Mouse (Mus musculus) B cell, adult 2 months (primary cell): ENCODE measurements at regions not wholly inside any gene's neighbourhood (a gene's known extent, or its start where the extent isn't known, plus 50 kb on each side); places are given as distances from the start of the nearest gene placed in this dataset.
"Not testable (repeated sequence)": the region's sequence is repeated elsewhere in the genome, so short reads cannot be mapped to it uniquely, and the experiment has no call there.

Experiments used
- DNase-seq, 2 experiments: peaks; one replicate each; pipeline ENCODE4 v3.0.0; 2022

GRCm38 (mm10) chr11:16559001-16559699, 50.9 kb upstream of the Sec61g start:
- peak; percentile 4 to 11 for DNase-seq

- DNase-seq = peak; percentile 9 to 34
These were observed 53.4 kb upstream of the Sec61g start for GRCm38 (mm10) chr11:16561727-16562126.

GRCm38 (mm10) chr11:16589085-16589680, 80.9 kb upstream of the Sec61g start:
- no peak for DNase-seq

GRCm38 (mm10) chr11:16590541-16590940, 82.3 kb upstream of the Sec61g start:
- DNase-seq = no peak

- DNase-seq = no peak
These were observed 83.2 kb upstream of the Sec61g start for GRCm38 (mm10) chr11:16591471-16591921.

- DNase-seq = no peak
These were observed 83.7 kb upstream of the Sec61g start for GRCm38 (mm10) chr11:16592006-16592405.

- DNase-seq = no peak
These were observed 84.5 kb upstream of the Sec61g start for GRCm38 (mm10) chr11:16592766-16593165.

GRCm38 (mm10) chr11:16594832-16595231, 86.5 kb upstream of the Sec61g start:
- DNase-seq = no peak

- no peak for DNase-seq
These were observed 89.0 kb upstream of the Sec61g start for GRCm38 (mm10) chr11:16597038-16597830.

- DNase-seq = no peak
These were observed 94.7 kb upstream of the Sec61g start for GRCm38 (mm10) chr11:16602947-16603346.

GRCm38 (mm10) chr11:16606435-16607214, 98.3 kb upstream of the Sec61g start:
- DNase-seq = no peak

GRCm38 (mm10) chr11:16607900-16608422, 99.7 kb upstream of the Sec61g start:
- DNase-seq = not testable (repeated sequence)

- DNase-seq = no peak
These were observed 103.5 kb upstream of the Sec61g start for GRCm38 (mm10) chr11:16611741-16612140.

- DNase-seq = no peak
These were observed 104.2 kb upstream of the Sec61g start for GRCm38 (mm10) chr11:16612524-16612923.

- DNase-seq = no peak
These were observed 111.5 kb upstream of the Sec61g start for GRCm38 (mm10) chr11:16619736-16620135.

GRCm38 (mm10) chr11:16623694-16624093, 115.4 kb upstream of the Sec61g start:
- DNase-seq = no peak

- DNase-seq = no peak
These were observed 119.2 kb upstream of the Sec61g start for GRCm38 (mm10) chr11:16627294-16628085.

- DNase-seq = peak; percentile 32 to 34
These were observed 121.3 kb upstream of the Sec61g start for GRCm38 (mm10) chr11:16629410-16630129.

- not testable (repeated sequence) for DNase-seq
These were observed 116.2 kb upstream of the Egfr start for GRCm38 (mm10) chr11:16635796-16636195.

GRCm38 (mm10) chr11:16637679-16638078, 114.3 kb upstream of the Egfr start:
- DNase-seq = no peak

- DNase-seq = no peak
These were observed 113.7 kb upstream of the Egfr start for GRCm38 (mm10) chr11:16638349-16638748.
